Mouse (Mus musculus) limb, embryonic 11.5 days (tissue): ENCODE measurements at regions not wholly inside any gene's neighbourhood (a gene's known extent, or its start where the extent isn't known, plus 50 kb on each side); places are given as distances from the start of the nearest gene placed in this dataset.
A peak's percentile ranks its signal among the peaks of the same experiment; 100 is the strongest.

Experiments
- ATAC-seq: fragments of 200-750 bp; cut with Nextera tagmentation; 2 replicates; pipeline ENCODE4 v1.8.0; 2017; ENCODE audit warnings: low read depth; ENCODE audit not compliant: insufficient number of reproducible peaks, low FRiP score, low TSS enrichment
- DNase-seq: peaks from one replicate; pipeline ENCODE4 v3.0.0-alpha.2; 2015; ENCODE audit warnings: low spot score
- H3K27ac ChIP-seq: fragments of 300-500 bp; sonication (generic); replicated peaks from 2 replicates; pipeline ENCODE4 v1.5.1; 2014; ENCODE audit warnings: low read depth, mild to moderate bottlenecking, low read length
- H3K27me3 ChIP-seq: fragments of 300-500 bp; sonication (generic); 2 replicates; pipeline ENCODE4 v1.6.1; 2014; ENCODE audit warnings: mild to moderate bottlenecking, low read length, mixed read lengths; ENCODE audit not compliant: control insufficient read depth, insufficient read depth
- H3K36me3 ChIP-seq: fragments of 300-500 bp; sonication (generic); 2 replicates; pipeline ENCODE4 v1.6.1; 2014; ENCODE audit warnings: mild to moderate bottlenecking, low read length, moderate library complexity, mixed read lengths; ENCODE audit not compliant: control insufficient read depth, insufficient read depth
- H3K4me1 ChIP-seq: fragments of 300-500 bp; sonication (generic); 2 replicates; pipeline ENCODE4 v1.6.1; 2014; ENCODE audit warnings: low read length, mixed read lengths; ENCODE audit not compliant: control insufficient read depth, insufficient read depth
- H3K4me2 ChIP-seq: fragments of 300-500 bp; sonication (generic); 2 replicates; pipeline ENCODE4 v1.6.1; 2014; ENCODE audit warnings: low read depth, mild to moderate bottlenecking, moderate library complexity; ENCODE audit not compliant: severe bottlenecking
- H3K4me3 ChIP-seq: fragments of 300-500 bp; sonication (generic); 2 replicates; pipeline ENCODE4 v1.5.1; 2014; ENCODE audit warnings: low read depth, low read length
- H3K9ac ChIP-seq: fragments of 300-500 bp; sonication (generic); 2 replicates; pipeline ENCODE4 v1.6.1; 2014; ENCODE audit warnings: mild to moderate bottlenecking, low read length
- H3K9me3 ChIP-seq: fragments of 300-500 bp; sonication (generic); 2 replicates; pipeline ENCODE4 v1.6.1; 2016; ENCODE audit warnings: low read length; ENCODE audit not compliant: control insufficient read depth
- WGBS: fragments of 180-500 bp; shearing (Covaris S2); extraction: QIAGEN DNeasy Blood & Tissue Kit; methylation state at CpG from one replicate; pipeline ENCODE4 v1.1.7; 2014; 5-methylcytosine and 5-hydroxymethylcytosine counted together

- Histone ChIP-seq H3K9ac (no peak overlapping the region), H3K27ac (no peak overlapping the region), H3K27me3 (no peaks in the 10 kb centered on the region), H3K4me3 (no peak overlapping the region), H3K9me3 (no peaks in the 10 kb centered on the region), H3K36me3 (no peaks in the 10 kb centered on the region), H3K4me2 (no peak overlapping the region), H3K4me1 (peaks cover 9% of the 10 kb centered on the region; the same call in 1 of the 2 replicates)
- no peak for ATAC-seq
- peak; percentile 57 for DNase-seq
- 10% methylated on average over 8 of the region's 8 CpGs for WGBS
These were observed 84.3 kb upstream of the Lgalsl start for GRCm38 (mm10) chr11:20915182-20915602.

GRCm38 (mm10) chr11:20915687-20916432 lies 85.0 kb upstream of the Lgalsl start:
- ATAC-seq = no peak
- H3K9me3 ChIP-seq = no peaks in the 10 kb centered on the region
- peak; percentile 29 for DNase-seq
- no peak overlapping the region for H3K4me3 ChIP-seq
- peaks cover 9% of the 10 kb centered on the region; the same call in 1 of the 2 replicates for H3K4me1 ChIP-seq
- H3K36me3 ChIP-seq = no peaks in the 10 kb centered on the region
- no peak overlapping the region for H3K4me2 ChIP-seq
- H3K27me3 ChIP-seq = no peaks in the 10 kb centered on the region
- no peak overlapping the region for H3K9ac ChIP-seq
- 37% methylated on average over 7 of the region's 7 CpGs for WGBS
- H3K27ac ChIP-seq = no peak overlapping the region

- H3K27ac ChIP-seq = no peak overlapping the region
- H3K27me3 ChIP-seq = no peaks in the 10 kb centered on the region
- no peaks in the 10 kb centered on the region for H3K9me3 ChIP-seq
- no peak overlapping the region for H3K9ac ChIP-seq
- H3K4me2 ChIP-seq = no peak overlapping the region
- no peaks in the 10 kb centered on the region for H3K36me3 ChIP-seq
- WGBS = 77% methylated on average over 6 of the region's 6 CpGs
- DNase-seq = no peak
- H3K4me3 ChIP-seq = no peak overlapping the region
- ATAC-seq = no peak
- peaks cover 9% of the 10 kb centered on the region; the same call in 1 of the 2 replicates for H3K4me1 ChIP-seq
These were observed 85.6 kb upstream of the Lgalsl start for GRCm38 (mm10) chr11:20916473-20916911.

- DNase-seq = no peak
- H3K4me2 ChIP-seq = no peak overlapping the region
- no peak overlapping the region for H3K9ac ChIP-seq
- no peaks in the 10 kb centered on the region for H3K36me3 ChIP-seq
- ATAC-seq = no peak
- H3K9me3 ChIP-seq = no peaks in the 10 kb centered on the region
- WGBS = 85% methylated on average over 7 of the region's 7 CpGs
- no peaks in the 10 kb centered on the region for H3K27me3 ChIP-seq
- H3K27ac ChIP-seq = no peak overlapping the region
- H3K4me1 ChIP-seq = peaks cover 11% of the 10 kb centered on the region; the same call in 1 of the 2 replicates
- H3K4me3 ChIP-seq = no peak overlapping the region
These were observed 86.1 kb upstream of the Lgalsl start for GRCm38 (mm10) chr11:20916961-20917360.

- 36% methylated on average over 5 of the region's 5 CpGs for WGBS
- no peak for ATAC-seq
- DNase-seq = no peak
- no peak overlapping the region for H3K4me3 ChIP-seq
- H3K27me3 ChIP-seq = no peaks in the 10 kb centered on the region
- H3K9me3 ChIP-seq = no peaks in the 10 kb centered on the region
- H3K4me2 ChIP-seq = no peak overlapping the region
- peaks cover 11% of the 10 kb centered on the region; the same call in 1 of the 2 replicates for H3K4me1 ChIP-seq
- H3K36me3 ChIP-seq = no peaks in the 10 kb centered on the region
- no peak overlapping the region for H3K27ac ChIP-seq
- no peak overlapping the region for H3K9ac ChIP-seq
These were observed 86.6 kb upstream of the Lgalsl start for GRCm38 (mm10) chr11:20917483-20917882.

- ATAC-seq = no peak
- Histone ChIP-seq H3K9me3 (no peaks in the 10 kb centered on the region), H3K4me2 (no peak overlapping the region), H3K36me3 (no peaks in the 10 kb centered on the region), H3K27me3 (no peaks in the 10 kb centered on the region), H3K4me3 (no peak overlapping the region), H3K27ac (no peak overlapping the region), H3K4me1 (peaks cover 5% of the 10 kb centered on the region; the same call in 1 of the 2 replicates), H3K9ac (no peak overlapping the region)
- no peak for DNase-seq
- 57% methylated on average over 6 of the region's 6 CpGs for WGBS
These were observed 92.3 kb upstream of the Lgalsl start for GRCm38 (mm10) chr11:20923115-20923514.

GRCm38 (mm10) chr11:20929426-20929825 lies 98.6 kb upstream of the Lgalsl start:
- Histone ChIP-seq H3K9ac (no peak overlapping the region), H3K36me3 (no peaks in the 10 kb centered on the region), H3K4me3 (no peak overlapping the region), H3K9me3 (no peaks in the 10 kb centered on the region), H3K4me2 (no peak overlapping the region), H3K27me3 (no peaks in the 10 kb centered on the region), H3K4me1 (no peaks in the 10 kb centered on the region), H3K27ac (no peak overlapping the region)
- WGBS = 84% methylated on average over 1 of the region's 1 CpGs
- ATAC-seq (no peak), DNase-seq (no peak)

- Histone ChIP-seq H3K4me1 (no peaks in the 10 kb centered on the region), H3K4me2 (no peak overlapping the region), H3K27me3 (no peaks in the 10 kb centered on the region), H3K27ac (no peak overlapping the region), H3K4me3 (no peak overlapping the region), H3K36me3 (no peaks in the 10 kb centered on the region), H3K9ac (no peak overlapping the region), H3K9me3 (no peaks in the 10 kb centered on the region)
- 67% methylated on average over 2 of the region's 2 CpGs for WGBS
- DNase-seq = no peak
- no peak for ATAC-seq
These were observed 99.2 kb upstream of the Lgalsl start for GRCm38 (mm10) chr11:20930045-20930444.
